Mouse (Mus musculus): ENCODE measurements around the gene Olfr733. TPM values are rescaled to one million over a fixed set of nuclear protein-coding genes. Genes with fewer than 3 reads are reported as not detected.

The Olfr733 gene
- not detected in 2 replicates for polyA plus RNA-seq (2011; ENCODE audit: insufficient read depth, insufficient read length, low replicate concordance, missing spikeins)

GRCm38 (mm10) chr14:50301422-50301821, at the start of gene Olfr733:
Gene Olfr733 (minus strand): TSS chr14:50301522.
- no peaks in the 10 kb centered on the region for H3K4me1 ChIP-seq (ENCODE audit: control insufficient read depth, insufficient read depth, low read length)
- no peak within 1 kb of the TSS for H3K4me3 ChIP-seq (replicated peaks; ENCODE audit: control insufficient read depth, low read depth, low read length)
- TF ChIP-seq POLR2A (IDR thresholded peaks at IDR 0.05; ENCODE audit: borderline replicate concordance, control insufficient read depth, low read depth, low read length) (no peak), CTCF (IDR thresholded peaks at IDR 0.05; ENCODE audit: control insufficient read depth, insufficient read depth, low read length) (no peak)
- H3K27ac ChIP-seq (ENCODE audit: control insufficient read depth, insufficient read depth, low read depth, low read length, poor library complexity), result no peak within 1 kb of the TSS

- 69% methylated on average over 2 of the region's 2 CpGs for WGBS
- no peak within 1 kb of the TSS for H3K27ac ChIP-seq (ENCODE audit: control insufficient read depth, insufficient read depth, low read depth, low read length, poor library complexity)
- TF ChIP-seq CTCF (IDR thresholded peaks at IDR 0.05; ENCODE audit: control insufficient read depth, insufficient read depth, low read length) (no peak), POLR2A (IDR thresholded peaks at IDR 0.05; ENCODE audit: borderline replicate concordance, control insufficient read depth, low read depth, low read length) (no peak)
- H3K4me3 ChIP-seq (replicated peaks; ENCODE audit: control insufficient read depth, low read depth, low read length), result no peak within 1 kb of the TSS
- H3K4me1 ChIP-seq (ENCODE audit: control insufficient read depth, insufficient read depth, low read length), result no peaks in the 10 kb centered on the region
These were observed 47.5 kb upstream of the Olfr733 start, which contains the start of gene Olfr735 for GRCm38 (mm10) chr14:50348796-50349195. Gene Olfr735 (minus strand): TSS chr14:50348872.

GRCm38 (mm10) chr14:50326661-50327060, 25.3 kb upstream of the Olfr733 start, which contains the start of gene Olfr734:
Gene Olfr734 (minus strand): TSS chr14:50326761.
- Histone ChIP-seq H3K4me1 (ENCODE audit: control insufficient read depth, insufficient read depth, low read length) (no peaks in the 10 kb centered on the region), H3K4me3 (replicated peaks; ENCODE audit: control insufficient read depth, low read depth, low read length) (no peak within 1 kb of the TSS), H3K27ac (ENCODE audit: control insufficient read depth, insufficient read depth, low read depth, low read length, poor library complexity) (no peak within 1 kb of the TSS)
- TF ChIP-seq CTCF (IDR thresholded peaks at IDR 0.05; ENCODE audit: control insufficient read depth, insufficient read depth, low read length), result no peak
- no peak for TF ChIP-seq POLR2A (IDR thresholded peaks at IDR 0.05; ENCODE audit: borderline replicate concordance, control insufficient read depth, low read depth, low read length)
- WGBS, result 56% methylated on average over 1 of the region's 1 CpGs

GRCm38 (mm10) chr14:50284106-50284505, 17.2 kb downstream of the Olfr733 start, which contains the start of gene Olfr732:
Gene Olfr732 (minus strand): TSS chr14:50284206.
- no peak for TF ChIP-seq POLR2A (IDR thresholded peaks at IDR 0.05; ENCODE audit: borderline replicate concordance, control insufficient read depth, low read depth, low read length)
- TF ChIP-seq CTCF (IDR thresholded peaks at IDR 0.05; ENCODE audit: control insufficient read depth, insufficient read depth, low read length), result no peak
- no peak within 1 kb of the TSS for H3K4me3 ChIP-seq (replicated peaks; ENCODE audit: control insufficient read depth, low read depth, low read length)
- H3K27ac ChIP-seq (ENCODE audit: control insufficient read depth, insufficient read depth, low read depth, low read length, poor library complexity), result no peak within 1 kb of the TSS
- WGBS, result 86% methylated on average over 1 of the region's 1 CpGs
- H3K4me1 ChIP-seq (ENCODE audit: control insufficient read depth, insufficient read depth, low read length), result no peaks in the 10 kb centered on the region

Other genes starting within 250 kb of the Olfr733 start
- gene Olfr726, start 210.6 kb downstream of the Olfr733 start, polyA plus RNA-seq (2011; ENCODE audit: insufficient read depth, insufficient read length, low replicate concordance, missing spikeins), result not detected in 2 replicates
- gene Olfr727, start 178.3 kb downstream of the Olfr733 start, polyA plus RNA-seq (2011; ENCODE audit: insufficient read depth, insufficient read length, low replicate concordance, missing spikeins), result not detected in 2 replicates
- not detected in 2 replicates for gene Olfr728, start 158.8 kb downstream of the Olfr733 start, polyA plus RNA-seq (2011; ENCODE audit: insufficient read depth, insufficient read length, low replicate concordance, missing spikeins)
- 0.45 TPM in 1 of 2 replicates, not detected in the other for gene Olfr729, start 148.6 kb downstream of the Olfr733 start, polyA plus RNA-seq (2011; ENCODE audit: insufficient read depth, insufficient read length, low replicate concordance, missing spikeins)
- not detected in 2 replicates for gene Olfr730, start 113.3 kb downstream of the Olfr733 start, polyA plus RNA-seq (2011; ENCODE audit: insufficient read depth, insufficient read length, low replicate concordance, missing spikeins)
- gene Olfr731, start 59.7 kb downstream of the Olfr733 start, polyA plus RNA-seq (2011; ENCODE audit: insufficient read depth, insufficient read length, low replicate concordance, missing spikeins), result not detected in 2 replicates
- not detected in 2 replicates for gene Olfr732, start 17.3 kb downstream of the Olfr733 start, polyA plus RNA-seq (2011; ENCODE audit: insufficient read depth, insufficient read length, low replicate concordance, missing spikeins)
- not detected in 2 replicates for gene Olfr734, start 25.2 kb upstream of the Olfr733 start, polyA plus RNA-seq (2011; ENCODE audit: insufficient read depth, insufficient read length, low replicate concordance, missing spikeins)
- gene Olfr735, start 47.4 kb upstream of the Olfr733 start, polyA plus RNA-seq (2011; ENCODE audit: insufficient read depth, insufficient read length, low replicate concordance, missing spikeins), result not detected in 2 replicates
- not detected in 2 replicates for gene Tlr11, start 56.4 kb upstream of the Olfr733 start, polyA plus RNA-seq (2011; ENCODE audit: insufficient read depth, insufficient read length, low replicate concordance, missing spikeins)
- gene Olfr736, start 79.6 kb upstream of the Olfr733 start, polyA plus RNA-seq (2011; ENCODE audit: insufficient read depth, insufficient read length, low replicate concordance, missing spikeins), result not detected in 2 replicates
- not detected in 2 replicates for gene Olfr738, start 106.0 kb upstream of the Olfr733 start, polyA plus RNA-seq (2011; ENCODE audit: insufficient read depth, insufficient read length, low replicate concordance, missing spikeins)
- gene Olfr739, start 117.1 kb upstream of the Olfr733 start, polyA plus RNA-seq (2011; ENCODE audit: insufficient read depth, insufficient read length, low replicate concordance, missing spikeins), result not detected in 2 replicates
- not detected in 2 replicates for gene Olfr740, start 144.0 kb upstream of the Olfr733 start, polyA plus RNA-seq (2011; ENCODE audit: insufficient read depth, insufficient read length, low replicate concordance, missing spikeins)
- gene Olfr741, start 171.2 kb upstream of the Olfr733 start, polyA plus RNA-seq (2011; ENCODE audit: insufficient read depth, insufficient read length, low replicate concordance, missing spikeins), result not detected in 2 replicates
- not detected in 2 replicates for gene Olfr742, start 202.1 kb upstream of the Olfr733 start, polyA plus RNA-seq (2011; ENCODE audit: insufficient read depth, insufficient read length, low replicate concordance, missing spikeins)
- not detected in 2 replicates for gene Olfr743, start 220.3 kb upstream of the Olfr733 start, polyA plus RNA-seq (2011; ENCODE audit: insufficient read depth, insufficient read length, low replicate concordance, missing spikeins)